Mouse (Mus musculus) midbrain, embryonic 14.5 days (tissue): Measurements from ENCODE around the gene Kif14. TPM values are rescaled to one million over a fixed set of nuclear protein-coding genes. Genes with fewer than 3 reads are reported as not detected.
"Not testable (repeated sequence)": the region's sequence is repeated elsewhere in the genome, so short reads cannot be mapped to it uniquely, and the experiment has no call there.

ENCODE experiments used
- ATAC-seq: fragments of 200-750 bp; cut with Nextera tagmentation; 2 replicates; pipeline ENCODE4 v1.8.0; 2017; ENCODE audit warnings: moderate number of reproducible peaks, moderate library complexity; ENCODE audit not compliant: low FRiP score, low TSS enrichment
- DNase-seq: peaks from one replicate; pipeline ENCODE4 v3.0.0-alpha.2; 2015
- H3K27ac ChIP-seq: fragments of 300-500 bp; sonication (generic); replicated peaks from 2 replicates; pipeline ENCODE4 v1.5.1; 2014; ENCODE audit warnings: mild to moderate bottlenecking, low read depth, low read length, moderate library complexity
- H3K27me3 ChIP-seq: fragments of 300-500 bp; sonication (generic); 2 replicates; pipeline ENCODE4 v1.6.1; 2014; ENCODE audit warnings: low read length, control low read depth, mixed read lengths; ENCODE audit not compliant: control insufficient read depth, insufficient read depth
- H3K36me3 ChIP-seq: fragments of 300-500 bp; sonication (generic); 2 replicates; pipeline ENCODE4 v1.6.1; 2014; ENCODE audit warnings: low read length, control low read depth; ENCODE audit not compliant: control insufficient read depth, insufficient read depth
- H3K4me1 ChIP-seq: fragments of 300-500 bp; sonication (generic); 2 replicates; pipeline ENCODE4 v1.6.1; 2014; ENCODE audit warnings: mild to moderate bottlenecking, antibody characterized with exemption, low read length, control low read depth; ENCODE audit not compliant: control insufficient read depth, insufficient read depth
- H3K4me2 ChIP-seq: fragments of 300-500 bp; sonication (generic); 2 replicates; pipeline ENCODE4 v1.6.1; 2014; ENCODE audit warnings: mild to moderate bottlenecking, low read length, moderate library complexity
- H3K4me3 ChIP-seq: fragments of 300-500 bp; sonication (generic); replicated peaks from 2 replicates; pipeline ENCODE4 v1.5.1; 2014; ENCODE audit warnings: low read depth, low read length
- H3K9ac ChIP-seq: fragments of 300-500 bp; sonication (generic); replicated peaks from 2 replicates; pipeline ENCODE4 v1.6.1; 2014; ENCODE audit warnings: mild to moderate bottlenecking, low read length, moderate library complexity
- H3K9me3 ChIP-seq: fragments of 300-500 bp; sonication (generic); 2 replicates; pipeline ENCODE4 v1.6.1; 2016; ENCODE audit warnings: low read length, control low read depth, mixed read lengths; ENCODE audit not compliant: control insufficient read depth
- WGBS: fragments of 180-500 bp; shearing (Covaris S2); extraction: QIAGEN DNeasy Blood & Tissue Kit; methylation state at CpG from one replicate; pipeline ENCODE4 v1.1.7; 2014; 5-methylcytosine and 5-hydroxymethylcytosine counted together
- polyA plus RNA-seq: library from polyadenylated mRNA; unstranded; fragments of >200 nt; fragmentation: Nextera tagmentation; extraction: Ambion mirVana; gene quantifications from 2 replicates; pipeline ENCODE4 v1.2.1, GENCODE M21; 2014

Kif14 gene
- polyA plus RNA-seq, 1 experiment from 2014 or later, result 2.0 TPM

GRCm38 (mm10) chr1:136556643-136557042, 90.5 kb downstream of the Kif14 start:
- ATAC-seq, H3K27ac ChIP-seq, H3K4me2 ChIP-seq, H3K27me3 ChIP-seq, H3K36me3 ChIP-seq, H3K4me3 ChIP-seq, H3K9ac ChIP-seq, H3K4me1 ChIP-seq, H3K9me3 ChIP-seq, DNase-seq: not testable (repeated sequence)
- WGBS, result 98% methylated on average over 2 of the region's 2 CpGs

GRCm38 (mm10) chr1:136557436-136557835, 91.3 kb downstream of the Kif14 start:
- H3K27ac ChIP-seq, result no peak overlapping the region
- H3K4me2 ChIP-seq, result no peak overlapping the region
- no peak overlapping the region for H3K4me3 ChIP-seq
- no peak for ATAC-seq
- no peaks in the 10 kb centered on the region for H3K9me3 ChIP-seq
- DNase-seq, result no peak
- no peaks in the 10 kb centered on the region for H3K36me3 ChIP-seq
- no peaks in the 10 kb centered on the region for H3K27me3 ChIP-seq
- WGBS, result 92% methylated on average over 12 of the region's 12 CpGs
- H3K4me1 ChIP-seq, result no peaks in the 10 kb centered on the region
- no peak overlapping the region for H3K9ac ChIP-seq

- Histone ChIP-seq H3K4me1 (no peaks in the 10 kb centered on the region), H3K36me3 (no peaks in the 10 kb centered on the region), H3K4me3 (no peak overlapping the region), H3K9me3 (no peaks in the 10 kb centered on the region), H3K9ac (no peak overlapping the region), H3K27me3 (no peaks in the 10 kb centered on the region), H3K4me2 (no peak overlapping the region), H3K27ac (no peak overlapping the region)
- DNase-seq, result no peak
- 85% methylated on average over 5 of the region's 5 CpGs for WGBS
- ATAC-seq, result no peak
These were observed 92.6 kb downstream of the Kif14 start for GRCm38 (mm10) chr1:136558762-136559161.

GRCm38 (mm10) chr1:136559284-136559683, 93.1 kb downstream of the Kif14 start:
- no peaks in the 10 kb centered on the region for H3K4me1 ChIP-seq
- H3K9ac ChIP-seq, result no peak overlapping the region
- H3K4me2 ChIP-seq, result no peak overlapping the region
- WGBS, result 69% methylated on average over 5 of the region's 5 CpGs
- H3K36me3 ChIP-seq, result no peaks in the 10 kb centered on the region
- ATAC-seq, result no peak
- no peak for DNase-seq
- no peak overlapping the region for H3K27ac ChIP-seq
- H3K27me3 ChIP-seq, result no peaks in the 10 kb centered on the region
- H3K9me3 ChIP-seq, result no peaks in the 10 kb centered on the region
- no peak overlapping the region for H3K4me3 ChIP-seq

GRCm38 (mm10) chr1:136559774-136560173, 93.6 kb downstream of the Kif14 start:
- no peaks in the 10 kb centered on the region for H3K27me3 ChIP-seq
- no peak overlapping the region for H3K4me3 ChIP-seq
- no peak overlapping the region for H3K4me2 ChIP-seq
- no peaks in the 10 kb centered on the region for H3K36me3 ChIP-seq
- 86% methylated on average over 9 of the region's 9 CpGs for WGBS
- no peak for ATAC-seq
- no peaks in the 10 kb centered on the region for H3K4me1 ChIP-seq
- H3K9ac ChIP-seq, result no peak overlapping the region
- H3K9me3 ChIP-seq, result no peaks in the 10 kb centered on the region
- DNase-seq, result no peak
- no peak overlapping the region for H3K27ac ChIP-seq

- Histone ChIP-seq H3K27ac (no peak overlapping the region), H3K27me3 (no peaks in the 10 kb centered on the region), H3K4me1 (no peaks in the 10 kb centered on the region), H3K4me2 (no peak overlapping the region), H3K9me3 (no peaks in the 10 kb centered on the region), H3K4me3 (no peak overlapping the region), H3K9ac (no peak overlapping the region), H3K36me3 (no peaks in the 10 kb centered on the region)
- WGBS, result 73% methylated on average over 10 of the region's 10 CpGs
- no peak for DNase-seq
- ATAC-seq, result no peak
These were observed 95.7 kb downstream of the Kif14 start for GRCm38 (mm10) chr1:136561823-136562222.

GRCm38 (mm10) chr1:136563149-136563548, 97.0 kb downstream of the Kif14 start:
- Histone ChIP-seq H3K27me3 (no peaks in the 10 kb centered on the region), H3K36me3 (no peaks in the 10 kb centered on the region), H3K4me2 (no peak overlapping the region), H3K9ac (no peak overlapping the region), H3K27ac (no peak overlapping the region), H3K4me3 (no peak overlapping the region), H3K4me1 (no peaks in the 10 kb centered on the region), H3K9me3 (no peaks in the 10 kb centered on the region)
- DNase-seq (no peak), ATAC-seq (no peak)
- WGBS, result 60% methylated on average over 11 of the region's 11 CpGs

- no peak overlapping the region for H3K27ac ChIP-seq
- peaks cover under 1% of the 10 kb centered on the region; the same call in 1 of the 2 replicates for H3K4me1 ChIP-seq
- H3K4me2 ChIP-seq, result no peak overlapping the region
- no peaks in the 10 kb centered on the region for H3K36me3 ChIP-seq
- H3K9me3 ChIP-seq, result no peaks in the 10 kb centered on the region
- no peak overlapping the region for H3K9ac ChIP-seq
- no peak for ATAC-seq
- no peak overlapping the region for H3K4me3 ChIP-seq
- no peak for DNase-seq
- H3K27me3 ChIP-seq, result no peaks in the 10 kb centered on the region
- WGBS, result 61% methylated on average over 4 of the region's 4 CpGs
These were observed 98.8 kb downstream of the Kif14 start for GRCm38 (mm10) chr1:136564963-136565362.

- Histone ChIP-seq H3K4me3 (no peak overlapping the region), H3K9me3 (no peaks in the 10 kb centered on the region), H3K9ac (no peak overlapping the region), H3K4me1 (peaks cover 6% of the 10 kb centered on the region; the same call in 1 of the 2 replicates), H3K27ac (no peak overlapping the region), H3K4me2 (no peak overlapping the region), H3K27me3 (no peaks in the 10 kb centered on the region), H3K36me3 (no peaks in the 10 kb centered on the region)
- DNase-seq, result no peak
- no peak for ATAC-seq
- WGBS, result 89% methylated on average over 5 of the region's 5 CpGs
These were observed 100.2 kb downstream of the Kif14 start for GRCm38 (mm10) chr1:136566386-136566785.
